Mouse (Mus musculus) activated CD4-positive, CD25-positive, alpha-beta regulatory T cell, adult 4 months (primary cell): ENCODE results near the gene Spa17. TPM values are rescaled to one million over a fixed set of nuclear protein-coding genes. Genes with fewer than 3 reads are reported as not detected.

ENCODE experiments used
- ATAC-seq: one replicate; pipeline ENCODE4 v1.8.0; 2017
- polyA plus RNA-seq, 2 experiments: library from polyadenylated mRNA; unstranded; fragments of 100-300 nt; shearing (Covaris generic); gene quantifications; one replicate each; pipeline ENCODE4 v1.2.1; 2017

The Spa17 gene
- polyA plus RNA-seq, 2 experiments from 2014 or later: 1.4 TPM; not detected in 1

DNA sequence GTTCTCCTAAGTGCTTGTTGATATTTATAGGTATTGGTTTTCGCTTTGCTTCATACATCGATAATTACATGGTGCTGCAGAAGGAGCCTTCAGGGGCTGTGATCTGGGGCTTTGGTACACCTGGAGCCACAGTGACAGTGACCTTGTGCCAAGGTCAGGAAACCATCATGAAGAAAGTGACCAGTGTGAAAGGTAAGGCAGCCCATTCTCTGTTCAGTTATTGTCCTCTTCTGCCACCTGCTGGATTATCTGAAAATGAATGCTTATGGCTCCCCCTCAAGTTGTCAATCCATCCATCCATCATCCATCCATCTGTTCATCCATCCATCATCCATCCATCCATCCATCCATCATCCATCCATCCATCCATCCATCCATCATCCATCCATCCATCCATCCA lies 3.2 kb upstream of the Spa17 start:
- ATAC-seq: peak; percentile 37

DNA sequence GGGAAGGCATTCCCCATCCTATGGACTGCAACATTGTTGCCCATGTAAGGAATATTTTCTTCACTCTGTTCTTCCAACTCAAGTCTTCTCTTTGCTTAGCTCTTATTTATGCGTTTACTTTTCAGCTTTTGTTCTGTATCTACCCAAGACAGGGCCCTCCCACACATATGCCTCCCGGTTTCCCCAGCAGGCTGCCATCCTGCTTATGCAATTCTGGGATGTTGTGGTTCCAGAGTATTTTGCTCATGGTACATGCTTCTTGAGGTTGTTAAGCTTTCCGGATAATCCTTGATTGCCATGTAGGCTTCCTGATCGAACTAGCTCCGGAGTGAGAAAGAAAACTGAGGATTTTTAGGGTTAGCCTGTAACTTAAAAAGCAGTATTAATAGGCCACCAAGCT lies 1.7 kb upstream of the Spa17 start:
- no peak for ATAC-seq

DNA sequence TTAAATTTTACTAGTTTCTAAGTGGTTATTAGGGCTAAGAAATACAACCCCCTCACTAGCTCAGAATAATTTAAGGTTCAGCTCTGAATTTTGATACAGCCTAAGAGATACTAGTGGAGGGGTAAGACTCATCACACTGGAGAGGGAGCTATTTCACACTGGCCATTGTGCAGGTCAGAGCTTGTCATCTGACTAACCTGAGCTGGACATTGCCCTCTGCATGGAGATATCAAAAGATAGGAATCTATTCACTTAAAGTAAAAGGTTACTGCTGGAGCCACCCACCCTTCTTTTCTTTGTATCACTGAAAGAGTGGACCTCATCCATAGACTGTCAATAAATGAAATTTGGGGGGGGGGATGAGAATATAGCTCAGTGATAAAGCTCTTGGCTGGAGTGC lies 794 bp upstream of the Spa17 start:
- no peak for ATAC-seq

DNA sequence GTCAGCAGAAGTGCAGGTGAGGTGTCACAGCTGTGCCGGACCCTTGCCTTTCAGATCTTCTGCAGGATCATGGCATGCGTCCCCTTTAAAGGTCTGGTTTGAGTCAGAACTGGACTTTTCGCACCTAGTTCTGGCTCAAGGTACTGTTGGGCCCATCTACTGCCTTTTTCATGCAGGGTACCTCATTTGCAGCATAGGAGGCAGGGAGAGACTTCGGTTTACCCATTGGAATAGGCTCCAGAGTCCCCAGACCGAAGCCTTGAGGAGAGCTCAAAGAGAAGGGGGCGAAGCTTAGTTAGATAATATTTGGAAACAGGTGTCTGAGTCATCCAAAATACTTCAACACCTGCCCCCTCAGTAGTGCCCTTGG lies 374 bp upstream of the Spa17 start:
- peak; percentile 3 for ATAC-seq

DNA sequence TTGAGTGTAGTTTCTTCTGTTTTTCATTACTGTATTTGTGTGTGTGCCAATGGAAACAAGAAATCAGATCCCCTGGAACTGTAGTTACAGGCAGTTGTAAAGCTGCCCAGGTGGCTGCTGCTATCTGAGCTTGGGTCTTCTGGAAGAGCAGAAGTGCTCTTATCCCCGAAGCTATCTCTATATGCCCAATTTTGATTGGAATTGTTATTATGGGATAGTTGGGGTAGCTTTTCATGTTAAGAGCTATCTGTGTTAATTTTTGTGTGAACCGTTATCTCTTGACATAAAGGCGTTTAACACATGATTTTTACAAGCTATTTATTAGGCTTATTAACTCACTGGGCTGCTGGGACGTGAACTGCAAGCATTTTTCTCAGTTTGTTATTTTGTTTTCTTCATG lies 4.0 kb downstream of the Spa17 start:
- no peak for ATAC-seq

DNA sequence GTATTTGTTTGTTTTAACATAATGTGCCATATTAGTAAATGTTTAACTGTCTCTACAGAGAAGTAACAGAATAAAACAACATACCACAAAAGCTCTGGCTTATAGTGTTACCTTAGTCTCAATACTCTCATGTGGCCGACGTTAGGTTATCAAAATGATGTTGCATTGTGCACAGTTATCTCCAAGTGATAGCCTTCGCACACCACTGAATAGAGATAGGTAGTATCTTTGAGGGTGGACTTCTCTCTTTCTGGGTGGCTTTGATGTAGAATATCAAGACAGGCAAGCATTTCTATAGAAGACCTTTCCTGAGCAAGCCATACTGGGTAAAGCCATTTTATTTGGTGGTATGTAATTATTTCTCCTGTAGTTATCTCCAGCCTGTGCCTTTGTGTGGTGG lies 8.4 kb downstream of the Spa17 start:
- ATAC-seq: no peak

DNA sequence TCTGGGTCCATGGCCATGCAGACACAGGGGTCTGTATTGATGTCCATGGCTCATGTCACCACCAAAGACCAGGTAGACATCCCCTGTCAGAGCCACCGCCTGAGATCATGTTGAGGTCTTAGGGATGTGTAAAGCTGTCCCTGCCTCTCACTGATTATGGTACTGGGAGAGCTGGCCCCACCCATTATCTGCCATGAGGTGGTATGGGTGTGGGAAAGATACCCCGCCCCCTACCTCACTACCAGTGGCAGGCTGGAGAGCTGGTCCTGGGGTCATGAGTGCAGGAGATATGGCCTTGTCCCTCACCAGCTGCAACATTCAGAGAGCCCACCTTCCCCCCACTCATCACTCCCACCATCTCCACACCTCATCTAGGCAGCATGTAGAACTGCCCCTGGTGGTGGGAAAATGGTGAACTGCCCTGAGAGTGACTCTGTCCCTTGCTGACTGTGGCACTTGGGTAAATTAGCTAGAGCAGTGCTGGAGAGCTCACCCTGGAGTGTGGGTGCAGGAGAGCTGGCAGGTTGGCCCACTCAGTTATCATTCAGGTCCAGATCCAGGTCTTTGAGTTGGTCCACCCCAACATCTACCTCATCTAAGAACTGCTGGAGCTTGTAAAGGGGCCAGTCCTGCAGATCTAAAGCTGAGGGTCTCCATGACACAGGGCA lies 12.8 kb downstream of the Spa17 start:
- no peak for ATAC-seq

DNA sequence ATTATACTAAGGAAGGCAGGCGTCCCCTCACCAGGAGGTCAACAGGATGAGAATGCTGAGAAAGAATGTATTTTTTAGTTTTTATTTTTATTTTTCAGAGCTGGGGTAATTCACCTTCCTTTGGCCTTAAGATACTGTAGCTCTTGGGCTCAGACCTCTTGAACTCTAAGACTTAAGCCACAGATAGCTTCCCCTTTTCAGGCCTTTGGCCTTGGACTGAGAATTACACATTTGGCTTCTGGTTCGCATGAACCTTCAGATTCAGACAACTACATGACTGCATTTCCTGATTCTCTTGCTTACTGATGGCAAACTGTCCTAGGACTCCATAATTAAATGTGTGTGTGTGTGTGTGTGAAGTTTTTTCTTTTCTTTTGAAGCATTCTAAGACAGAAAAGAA lies 14.9 kb downstream of the Spa17 start:
- ATAC-seq: no peak

DNA sequence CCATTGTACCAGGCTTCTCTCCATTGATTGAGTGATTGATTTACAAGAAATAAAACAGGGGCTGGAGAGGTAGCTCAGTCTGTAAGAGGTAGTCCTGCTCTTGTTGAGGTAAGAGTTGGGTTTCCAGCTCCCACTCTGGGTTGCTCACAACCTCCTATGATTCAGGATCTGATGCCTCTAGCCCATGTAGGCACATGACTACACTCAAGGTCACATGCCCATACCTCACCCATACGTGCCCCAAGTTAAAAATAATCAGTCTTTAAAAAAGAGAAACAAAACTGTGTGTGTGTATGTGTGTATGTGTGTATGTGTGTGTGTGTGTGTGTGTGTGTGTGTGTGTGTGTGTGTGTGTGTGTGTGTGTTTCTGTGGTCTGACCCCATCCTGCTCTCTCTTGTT lies 18.0 kb downstream of the Spa17 start:
- ATAC-seq: no peak

DNA sequence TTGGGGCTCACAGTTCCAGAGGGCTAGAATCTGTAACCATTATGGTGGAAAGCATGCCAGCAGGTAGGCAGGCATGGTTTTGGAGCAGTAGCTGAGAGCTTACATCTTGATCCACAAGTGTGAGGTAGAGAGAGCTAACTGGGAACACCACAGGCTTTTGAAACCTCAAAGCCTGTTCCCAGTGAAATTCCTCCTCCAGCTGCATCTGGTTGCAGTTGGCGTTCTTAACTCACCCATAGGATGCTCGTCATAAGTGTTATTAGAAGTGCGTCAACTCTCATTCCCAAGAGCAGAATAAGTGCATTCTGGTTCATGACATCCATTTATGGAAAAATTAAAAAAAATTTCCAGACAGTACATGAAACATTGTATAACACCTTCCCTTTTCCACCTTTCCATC lies 19.8 kb downstream of the Spa17 start:
- ATAC-seq: no peak

DNA sequence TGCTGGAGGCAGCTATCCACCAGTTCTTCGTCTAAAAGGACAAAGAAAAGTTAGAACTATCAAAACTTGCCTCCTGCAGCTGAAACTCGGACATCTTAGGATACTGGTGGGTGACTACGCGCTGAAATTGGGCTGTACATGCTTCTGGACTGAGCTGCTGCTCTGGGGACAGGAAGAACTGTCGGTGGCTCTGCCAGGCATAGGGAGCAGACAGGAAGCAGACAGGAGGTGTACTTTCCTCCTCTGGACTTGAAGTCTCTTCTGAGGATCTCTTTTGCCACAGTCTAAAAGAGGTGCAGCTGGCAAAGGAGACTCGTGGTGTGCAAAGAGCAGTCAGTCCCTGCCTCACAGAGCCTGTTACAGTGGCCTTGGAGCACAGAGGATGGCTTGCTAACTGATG lies 20.9 kb downstream of the Spa17 start:
- ATAC-seq: no peak

DNA sequence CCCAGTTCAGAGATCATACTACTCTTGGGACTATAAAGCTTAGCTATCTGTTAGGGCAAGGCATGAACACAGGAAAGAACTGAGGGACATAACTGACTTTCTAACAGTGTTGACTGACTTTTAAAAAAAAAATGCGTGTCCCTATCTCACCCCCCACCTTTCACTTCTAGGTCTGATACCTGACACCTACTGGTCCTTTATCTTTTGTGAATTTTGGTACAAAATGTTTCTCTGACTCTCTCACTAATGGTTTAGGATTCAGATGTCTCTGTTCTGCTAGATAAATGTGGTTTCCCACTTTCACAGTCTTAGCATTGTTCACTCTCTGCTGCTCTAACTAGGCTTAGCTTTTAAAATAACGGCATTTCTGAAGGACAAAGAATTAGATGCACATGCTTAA lies 21.5 kb downstream of the Spa17 start:
- no peak for ATAC-seq

DNA sequence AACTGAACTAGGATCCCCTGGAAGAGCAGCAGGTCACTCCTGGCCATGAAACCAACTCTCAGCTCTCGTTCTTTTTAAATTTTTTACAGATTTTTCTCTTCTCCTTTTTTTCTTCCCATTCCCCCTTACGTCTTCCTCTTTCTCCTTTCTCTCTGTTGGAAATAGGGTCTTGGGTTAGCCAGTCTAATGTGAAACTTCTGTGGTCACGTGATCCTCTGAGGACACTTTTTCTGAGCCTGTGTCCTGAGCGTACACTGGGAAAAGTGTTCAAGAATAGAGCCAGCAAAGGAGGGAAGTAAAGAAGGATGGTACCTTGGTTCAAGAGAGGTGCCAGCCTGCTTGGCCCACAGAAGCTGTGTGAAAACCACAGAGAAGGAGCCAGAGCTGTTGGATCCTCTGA lies 23.1 kb downstream of the Spa17 start:
- no peak for ATAC-seq

DNA sequence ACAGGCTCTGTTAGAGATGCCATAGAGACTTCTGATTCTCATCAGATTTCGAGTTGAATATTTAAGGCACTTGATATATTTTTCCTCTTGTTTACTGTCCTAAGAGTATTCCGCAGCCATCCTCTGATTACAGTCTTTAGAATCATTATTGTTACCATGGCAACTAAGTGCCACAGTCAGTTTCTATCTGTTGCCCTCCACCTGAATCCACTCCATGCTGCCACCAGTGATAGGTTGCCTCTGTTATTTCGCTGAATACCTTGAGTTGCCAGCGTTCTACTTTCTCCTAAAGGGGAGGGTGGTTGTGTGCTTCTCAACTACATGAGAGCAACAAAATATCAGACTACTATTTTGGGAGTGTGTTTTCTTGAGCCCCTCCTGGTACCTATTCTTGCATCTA lies 26.8 kb downstream of the Spa17 start:
- ATAC-seq: no peak

DNA sequence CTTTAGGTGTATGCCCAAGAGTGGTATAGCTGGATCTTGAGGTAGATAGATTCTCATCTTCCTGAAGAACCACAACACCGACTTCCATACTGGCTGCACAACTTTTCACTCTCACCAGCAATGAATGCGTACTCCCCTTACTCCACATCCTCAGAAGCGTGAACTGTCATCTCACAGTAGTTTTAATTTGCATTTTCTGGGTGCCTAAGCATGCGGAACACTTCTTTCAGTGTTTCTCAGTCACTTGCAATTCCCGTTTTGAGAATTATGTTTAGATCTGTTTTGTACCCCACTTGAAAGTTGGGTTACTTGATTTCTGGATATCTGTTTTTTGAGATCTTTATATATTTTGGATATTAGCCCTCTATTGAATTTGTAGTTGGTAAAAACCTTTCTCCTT lies 29.9 kb downstream of the Spa17 start:
- no peak for ATAC-seq

DNA sequence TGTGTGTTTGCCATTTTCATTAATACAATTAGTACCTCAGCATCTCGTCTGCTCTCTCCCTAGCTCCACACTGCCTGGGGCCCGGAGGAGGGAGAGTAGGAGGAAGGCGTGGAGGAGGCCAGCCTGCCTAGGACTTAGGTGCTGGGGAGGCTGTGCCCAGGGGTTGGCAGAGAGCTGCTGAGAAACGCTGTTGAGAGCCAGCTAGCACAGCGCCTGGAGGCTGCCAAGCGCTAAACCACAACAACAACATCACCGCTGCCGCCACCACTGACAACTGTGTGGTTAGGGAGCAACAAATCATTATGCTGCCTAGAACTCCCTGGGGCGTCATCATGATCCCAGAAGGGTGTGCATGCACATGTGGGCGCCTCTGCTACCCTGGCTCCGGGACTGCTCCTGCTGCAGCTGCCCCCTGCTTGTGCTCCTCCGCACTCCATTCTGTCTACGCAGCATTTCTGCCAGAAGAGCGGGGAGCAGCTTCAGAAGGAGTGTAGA lies 37.0 kb downstream of the Spa17 start:
- ATAC-seq: no peak

DNA sequence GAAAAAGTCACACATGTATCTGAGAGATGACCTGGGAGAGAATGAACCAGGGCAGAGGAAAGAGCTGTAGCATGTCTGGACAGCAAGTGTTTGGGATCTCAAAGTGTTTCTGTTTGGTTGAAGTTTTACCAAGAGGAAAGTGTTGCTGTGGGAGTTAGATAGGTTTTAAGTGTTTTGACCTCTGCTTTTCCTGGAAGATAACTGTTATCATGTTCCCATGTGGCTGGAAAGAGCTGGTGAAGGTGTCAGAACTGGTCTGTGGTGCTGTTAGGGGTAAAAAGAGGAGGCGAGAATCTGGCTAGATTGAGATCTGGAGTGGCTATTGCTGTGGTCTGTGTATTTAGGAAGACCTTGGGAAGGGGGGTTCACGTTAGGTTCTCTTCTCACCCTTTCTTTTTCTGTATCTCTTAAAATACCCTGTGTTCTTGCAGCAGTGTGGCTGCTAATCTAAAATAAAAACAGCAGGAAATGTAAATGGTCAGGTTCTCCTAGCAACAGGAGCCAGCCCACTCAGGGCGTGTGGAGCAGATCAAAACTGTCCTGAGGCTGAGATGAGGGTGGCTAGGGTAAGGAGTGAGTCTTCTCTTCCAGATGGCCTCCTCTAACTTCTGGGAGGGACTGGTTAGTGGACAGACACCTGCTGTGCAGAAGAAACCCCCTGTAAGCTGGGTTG lies 41.2 kb downstream of the Spa17 start:
- ATAC-seq: no peak

DNA sequence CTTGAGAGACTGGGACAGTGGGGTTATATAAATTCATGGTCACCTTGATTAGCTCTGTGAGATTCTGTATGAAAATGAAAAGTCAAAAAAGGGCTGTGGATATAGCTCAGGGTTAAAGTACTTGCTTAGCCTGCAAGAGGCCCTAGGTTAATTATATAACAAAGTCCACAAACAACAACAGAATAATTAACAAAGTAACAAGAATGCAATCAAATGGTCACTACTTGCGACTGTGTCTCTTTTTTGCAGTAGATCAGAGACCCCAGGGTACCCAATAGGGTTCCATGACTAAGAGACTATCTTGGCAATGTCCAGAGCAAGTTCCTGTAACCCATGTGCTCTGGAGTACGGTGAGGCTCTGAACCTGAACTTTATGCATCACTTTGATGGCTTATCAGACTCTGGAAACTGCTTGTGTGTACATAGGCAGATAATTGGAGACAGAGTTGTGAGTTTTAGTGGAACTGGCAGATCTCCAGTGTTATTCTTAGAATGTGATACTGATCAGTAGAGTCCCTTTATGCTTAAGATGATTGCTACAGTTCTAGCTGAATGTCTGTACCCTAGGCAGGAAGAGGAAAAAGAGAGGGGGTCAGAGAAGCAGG lies 44.2 kb downstream of the Spa17 start:
- ATAC-seq: no peak

DNA sequence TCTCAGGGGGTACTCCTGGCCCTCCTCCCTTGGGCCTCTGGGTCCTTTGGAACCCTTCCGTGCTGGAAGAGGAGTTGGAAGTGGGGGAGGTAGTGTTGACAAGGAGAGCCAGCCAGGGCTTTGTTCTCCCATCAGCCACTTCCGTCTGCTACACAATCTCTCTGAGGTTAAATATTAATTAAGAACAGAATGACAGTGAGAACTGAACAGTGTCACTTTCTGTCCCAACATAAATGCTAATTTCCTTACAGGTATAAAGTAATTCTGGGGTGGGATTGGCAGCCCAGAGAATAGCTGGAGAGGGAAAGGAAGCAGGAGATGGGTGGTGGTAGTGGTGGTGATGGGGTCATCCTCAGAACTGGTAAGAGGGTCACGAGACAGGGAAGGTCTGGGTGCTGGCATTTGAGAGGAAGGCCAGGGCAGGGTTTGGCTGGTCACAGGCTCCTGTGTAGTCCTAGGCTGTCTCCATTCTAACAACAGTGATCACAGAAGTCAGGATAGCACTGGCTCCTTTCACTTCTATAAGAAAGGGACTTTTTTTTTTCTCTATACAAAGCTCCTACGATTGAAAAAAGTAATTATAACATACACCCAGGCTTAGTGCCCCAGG lies 44.8 kb downstream of the Spa17 start:
- no peak for ATAC-seq

DNA sequence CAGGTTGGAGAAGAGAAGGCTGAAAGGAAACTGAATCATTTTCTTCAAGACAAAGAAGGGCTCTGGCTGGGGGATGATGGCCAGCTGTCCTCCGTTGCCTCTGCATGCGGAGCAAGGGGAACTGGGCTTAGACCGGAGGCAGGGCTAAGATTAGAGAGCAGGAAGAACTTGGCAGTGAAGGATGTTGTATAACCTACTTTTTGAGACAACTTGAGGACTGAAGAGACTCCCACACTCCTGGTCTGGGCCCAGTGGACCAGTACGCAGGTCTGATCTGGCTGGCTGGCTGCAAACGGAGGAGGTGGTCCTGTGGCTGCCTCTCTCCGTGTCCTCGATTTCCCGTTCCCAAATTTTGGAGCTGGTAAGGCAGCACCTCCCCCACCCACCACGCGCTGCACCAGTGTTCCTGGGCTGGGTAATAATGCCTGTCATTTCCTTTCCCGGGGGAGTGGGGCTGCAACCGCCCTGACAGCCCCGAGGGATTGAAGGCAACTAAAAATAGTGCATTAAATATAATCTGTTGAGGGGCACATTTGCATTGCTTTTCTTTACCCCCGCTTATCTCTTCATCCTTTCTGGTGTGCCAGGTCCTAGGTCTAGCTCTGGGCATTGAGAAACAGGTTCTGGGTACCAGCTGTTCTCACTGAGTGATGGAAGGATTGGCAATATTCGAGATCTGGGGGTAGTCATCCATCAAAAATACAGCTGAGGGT lies 45.5 kb downstream of the Spa17 start:
- no peak for ATAC-seq

DNA sequence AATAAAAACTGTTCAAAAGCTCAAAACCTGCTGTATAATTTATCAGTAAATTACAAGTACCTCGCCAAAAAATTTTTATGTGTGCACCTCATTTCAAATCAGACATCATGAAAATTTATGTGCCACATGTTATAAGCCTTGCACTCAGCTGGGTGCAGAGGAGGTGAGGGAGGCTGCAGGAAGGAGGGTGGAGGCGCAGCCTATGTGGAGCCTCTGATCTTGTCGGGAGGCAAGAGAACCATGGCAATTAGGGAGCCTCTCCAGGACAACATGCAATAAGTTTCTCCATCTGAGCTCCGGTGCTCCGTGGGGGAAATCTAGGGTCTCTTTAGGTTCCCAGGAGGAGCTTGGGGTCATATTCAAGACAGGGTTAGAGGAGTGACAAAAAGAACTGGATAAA lies 46.1 kb downstream of the Spa17 start:
- no peak for ATAC-seq

DNA sequence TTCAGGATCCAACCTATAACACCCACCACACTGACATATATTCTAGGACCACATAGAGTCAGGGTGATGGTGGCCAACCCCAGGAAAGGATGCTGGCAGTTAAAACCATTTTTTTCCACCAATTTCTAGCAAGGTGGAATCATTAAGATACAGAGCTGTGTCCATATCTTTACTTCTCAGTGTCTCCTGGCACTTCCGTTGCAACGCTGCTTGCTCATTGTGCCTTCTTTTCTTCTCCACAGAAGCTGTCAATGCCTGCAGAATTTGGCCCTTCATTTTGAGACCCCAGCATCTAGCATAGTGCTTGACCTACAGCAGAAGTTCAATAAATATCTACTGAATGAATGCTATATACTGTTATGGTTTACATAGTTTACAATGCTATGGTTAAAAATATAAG lies 46.5 kb downstream of the Spa17 start:
- ATAC-seq: no peak

DNA sequence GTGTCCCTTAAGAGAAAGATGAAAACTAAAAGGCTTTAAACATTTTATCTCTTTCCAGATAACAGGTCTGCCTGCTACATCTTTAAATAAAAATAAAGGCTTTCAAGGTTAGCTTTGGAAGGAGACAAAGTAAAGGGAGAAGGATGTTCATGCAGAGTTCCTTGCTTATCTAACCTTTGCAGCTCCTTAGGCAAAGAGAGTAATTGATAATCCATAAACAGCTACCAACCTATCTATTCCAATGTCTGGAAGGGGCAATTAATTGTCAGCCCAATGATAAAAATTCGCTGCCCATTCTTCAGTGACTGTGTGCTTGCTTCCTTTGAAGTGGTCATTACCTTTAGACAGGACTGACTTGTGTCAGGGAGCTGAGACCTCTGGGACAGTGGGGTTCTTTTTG lies 49.7 kb downstream of the Spa17 start:
- no peak for ATAC-seq
